Mouse (Mus musculus): Measurements from ENCODE around the gene Plce1. TPM values are rescaled to one million over a fixed set of nuclear protein-coding genes. Genes with fewer than 3 reads are reported as not detected.

Gene Plce1
- total RNA-seq, 2 experiments from 2014 or later = 0.04 TPM; not detected in 1

GRCm38 (mm10) chr19:38704742-38705141 lies 223.8 kb downstream of the Plce1 start:
- no peak for ATAC-seq (ENCODE audit: poor library complexity, severe bottlenecking)

DNA sequence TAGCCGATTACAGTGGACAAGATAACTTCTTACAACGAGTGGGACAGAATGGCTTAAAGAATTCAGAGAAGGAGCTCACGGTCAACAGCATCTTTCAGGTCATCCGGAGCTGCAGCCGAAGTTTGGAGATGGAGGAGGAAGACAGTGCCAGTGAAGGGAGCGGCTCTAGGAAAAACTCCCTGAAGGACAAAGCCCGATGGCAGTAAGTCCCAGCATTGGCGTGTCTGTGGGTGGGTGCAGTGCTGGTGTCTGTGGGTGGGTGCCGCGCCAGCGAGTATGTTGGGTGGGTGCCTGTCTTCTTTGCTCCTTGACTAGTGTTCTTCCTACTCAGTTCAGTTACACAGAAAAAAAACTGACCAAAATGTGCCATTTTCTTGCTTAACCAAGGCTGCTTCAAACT lies 224.3 kb downstream of the Plce1 start:
- no peak for ATAC-seq (ENCODE audit: poor library complexity, severe bottlenecking)

DNA sequence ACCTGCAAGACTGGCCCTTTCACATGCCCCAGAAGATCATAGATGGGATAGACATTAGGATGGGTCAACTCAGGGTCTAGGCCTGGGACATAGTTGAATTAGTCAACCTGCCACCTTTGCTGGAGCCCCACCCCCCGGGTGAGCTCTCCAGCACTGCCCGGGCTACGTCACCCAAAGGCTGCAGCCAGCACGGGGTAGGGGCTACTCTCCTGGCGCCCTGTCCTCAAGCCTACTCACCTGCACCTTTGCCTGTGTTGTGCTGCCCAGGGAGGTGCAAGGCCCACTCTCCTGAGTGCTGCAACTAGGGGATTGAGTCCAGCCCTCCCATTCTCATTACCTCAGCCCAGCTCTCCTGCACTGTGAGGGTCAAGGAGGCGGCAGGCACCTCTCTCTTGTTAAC lies 225.5 kb downstream of the Plce1 start:
- no peak for ATAC-seq (ENCODE audit: poor library complexity, severe bottlenecking)

- no peak for ATAC-seq (ENCODE audit: poor library complexity, severe bottlenecking)
These were observed 228.5 kb downstream of the Plce1 start for GRCm38 (mm10) chr19:38709376-38709775.

- ATAC-seq (ENCODE audit: poor library complexity, severe bottlenecking) = no peak
These were observed 240.9 kb downstream of the Plce1 start for GRCm38 (mm10) chr19:38721808-38722207.

- ATAC-seq (ENCODE audit: poor library complexity, severe bottlenecking) = no peak
These were observed 242.1 kb downstream of the Plce1 start for GRCm38 (mm10) chr19:38722982-38723381.

GRCm38 (mm10) chr19:38723969-38724368 lies 243.1 kb downstream of the Plce1 start:
- ATAC-seq (ENCODE audit: poor library complexity, severe bottlenecking) = no peak

DNA sequence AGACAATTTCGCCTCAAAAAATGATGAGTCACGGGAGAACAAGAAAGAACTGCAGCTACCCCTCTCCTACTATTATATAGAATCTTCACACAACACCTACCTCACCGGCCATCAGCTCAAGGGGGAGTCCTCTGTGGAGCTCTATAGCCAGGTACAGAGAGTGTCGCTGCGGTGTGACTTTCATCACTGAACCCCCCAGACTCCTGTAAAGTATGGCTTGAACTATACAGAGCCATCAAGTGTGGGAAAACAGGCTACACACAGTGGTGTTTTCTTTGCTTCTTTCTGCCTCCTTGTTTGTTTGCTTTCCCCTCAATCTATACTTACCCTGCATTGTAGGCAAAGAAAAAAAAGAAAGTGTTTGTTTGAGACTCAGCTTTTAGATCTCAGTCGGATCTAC lies 247.9 kb downstream of the Plce1 start:
- no peak for ATAC-seq (ENCODE audit: poor library complexity, severe bottlenecking)

DNA sequence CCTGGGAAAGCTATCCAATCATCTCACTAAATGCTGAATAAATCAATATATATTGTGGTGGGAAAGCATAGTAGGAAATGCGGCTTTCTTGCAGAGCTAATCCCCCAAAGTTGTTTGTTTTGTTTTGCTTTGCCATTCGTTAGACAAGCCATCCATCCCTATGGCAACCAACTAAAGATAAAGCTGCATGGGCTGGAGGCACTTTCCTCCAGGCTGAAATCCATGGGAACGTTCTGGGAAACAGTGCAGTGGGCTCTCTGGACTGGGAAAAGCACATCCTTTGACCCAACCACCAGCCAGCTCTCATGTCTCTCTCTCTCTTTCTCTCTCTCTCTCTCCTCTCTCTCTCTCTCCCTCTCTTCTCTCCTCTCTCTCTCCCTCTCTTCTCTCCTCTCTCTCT lies 248.4 kb downstream of the Plce1 start:
- no peak for ATAC-seq (ENCODE audit: poor library complexity, severe bottlenecking)

- ATAC-seq (ENCODE audit: poor library complexity, severe bottlenecking) = no peak
These were observed 263.6 kb downstream of the Plce1 start for GRCm38 (mm10) chr19:38744546-38744945.

GRCm38 (mm10) chr19:38745810-38746491 lies 265.0 kb downstream of the Plce1 start:
- no peak for ATAC-seq (ENCODE audit: poor library complexity, severe bottlenecking)

DNA sequence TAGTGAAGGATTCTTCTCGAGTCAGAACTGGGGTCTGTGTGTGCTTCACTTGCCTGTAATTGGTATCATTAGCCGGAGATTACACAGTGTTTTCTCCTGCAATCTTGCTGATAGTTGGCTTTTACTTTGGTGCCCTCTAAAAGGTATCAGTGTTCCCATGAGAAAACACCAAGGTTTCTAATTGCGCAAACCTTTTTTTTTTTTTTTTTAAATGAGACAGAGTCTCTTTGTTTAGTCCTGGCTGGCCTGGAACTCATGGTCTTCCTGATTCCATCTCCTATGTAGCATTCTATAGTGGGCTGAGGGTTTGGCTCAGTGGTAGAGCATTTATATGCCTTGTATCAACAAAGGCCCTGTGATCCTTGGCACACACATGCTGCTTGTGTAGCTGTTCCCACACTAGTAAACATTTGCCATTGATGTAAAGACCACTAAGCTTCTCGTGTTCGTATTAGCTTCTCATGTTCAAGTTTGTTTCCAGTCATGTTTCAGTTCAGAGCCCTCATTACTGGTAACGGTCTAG lies 265.6 kb downstream of the Plce1 start:
- no peak for ATAC-seq (ENCODE audit: poor library complexity, severe bottlenecking)

DNA sequence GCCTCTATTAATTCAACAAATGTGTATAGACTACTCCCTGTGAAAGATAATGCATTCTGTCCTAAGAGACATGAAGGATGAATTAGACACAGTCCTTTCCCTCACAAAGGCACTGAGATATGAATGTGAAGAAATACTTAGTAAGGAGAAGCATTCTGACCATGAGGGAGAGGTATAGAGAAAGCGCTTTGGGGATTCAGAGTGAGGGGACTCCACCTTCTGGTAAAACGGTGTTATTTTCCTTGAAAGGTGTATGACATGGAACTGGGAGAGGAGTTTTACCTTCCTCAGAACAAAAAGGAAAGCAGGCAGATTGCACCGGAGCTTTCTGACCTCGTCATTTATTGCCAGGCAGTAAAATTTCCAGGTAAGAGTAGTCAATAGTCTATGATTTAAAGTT lies 269.3 kb downstream of the Plce1 start:
- no peak for ATAC-seq (ENCODE audit: poor library complexity, severe bottlenecking)

DNA sequence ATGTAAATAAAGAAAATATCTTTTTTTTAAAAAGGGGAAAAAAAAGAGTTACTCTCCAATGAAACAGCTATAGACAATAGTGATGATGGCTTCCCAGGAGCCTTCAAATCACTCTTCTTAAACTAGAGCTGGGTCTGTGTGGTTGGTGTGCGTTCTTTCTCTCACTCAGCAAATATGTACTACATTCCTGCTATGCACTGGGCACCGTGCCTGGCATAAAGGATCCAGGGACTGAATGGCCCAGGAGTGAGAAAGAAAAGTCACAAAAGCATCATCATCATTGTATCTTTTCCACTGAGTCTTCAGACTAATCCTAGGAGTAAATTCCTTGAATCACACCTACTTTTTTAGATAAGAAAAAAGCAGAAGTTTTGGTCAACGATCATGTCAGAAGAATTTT lies 276.3 kb downstream of the Plce1 start:
- no peak for ATAC-seq (ENCODE audit: poor library complexity, severe bottlenecking)

DNA sequence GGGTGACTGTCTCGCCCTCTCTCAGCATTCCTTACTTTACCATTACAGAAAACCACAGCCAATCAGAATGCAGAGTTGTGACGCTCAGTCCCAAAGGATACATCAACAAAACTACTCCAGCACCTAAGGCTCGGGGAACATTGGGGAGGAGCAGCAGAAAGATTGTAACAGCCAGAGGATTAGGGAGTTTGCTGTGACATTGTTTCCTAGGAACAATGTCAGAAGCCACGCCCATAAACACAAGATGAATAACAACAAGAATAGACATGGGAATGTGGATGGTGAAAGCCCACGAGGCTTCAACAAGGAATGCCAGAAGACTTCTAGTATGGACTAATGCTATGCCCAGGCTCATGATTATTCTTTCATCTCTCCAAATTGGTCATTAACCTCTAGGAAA lies 277.1 kb downstream of the Plce1 start:
- ATAC-seq (ENCODE audit: poor library complexity, severe bottlenecking) = no peak

DNA sequence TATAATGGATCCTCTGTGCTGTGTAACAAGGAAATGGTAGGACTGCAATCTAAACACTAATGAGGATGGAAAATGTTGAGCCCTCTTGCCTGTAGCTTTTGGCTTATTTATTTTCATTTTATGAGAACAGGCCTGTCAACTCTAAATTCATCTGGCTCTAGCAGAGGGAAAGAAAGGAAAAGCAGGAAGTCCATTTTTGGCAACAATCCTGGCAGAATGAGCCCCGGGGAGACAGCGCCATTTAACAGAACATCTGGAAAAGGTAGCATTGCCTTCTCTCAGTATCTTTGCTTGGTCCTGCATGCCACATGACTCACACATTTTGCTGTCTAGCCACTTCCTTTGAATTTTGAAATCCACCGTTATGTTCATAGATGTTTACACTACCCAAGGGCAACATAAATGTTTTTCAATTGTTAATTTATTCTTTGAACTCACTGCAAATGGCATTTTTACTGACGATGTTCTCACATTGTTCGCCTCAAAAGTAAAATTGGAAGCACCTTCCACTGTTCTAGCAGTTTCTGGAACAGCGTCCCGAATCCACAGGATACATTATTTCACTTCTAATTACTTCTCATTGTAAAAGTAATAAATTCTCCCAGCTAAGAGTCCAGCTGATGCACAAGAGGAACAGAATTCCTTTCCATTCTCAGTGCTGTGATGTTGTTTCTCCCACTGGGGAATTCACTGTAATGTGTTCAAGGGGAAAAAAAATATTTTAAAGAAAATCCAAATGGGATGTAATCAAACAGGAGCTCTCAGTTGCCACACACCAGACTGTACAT lies 278.0 kb downstream of the Plce1 start:
- ATAC-seq (ENCODE audit: poor library complexity, severe bottlenecking) = no peak

GRCm38 (mm10) chr19:38760441-38760840 lies 279.5 kb downstream of the Plce1 start:
- no peak for ATAC-seq (ENCODE audit: poor library complexity, severe bottlenecking)

DNA sequence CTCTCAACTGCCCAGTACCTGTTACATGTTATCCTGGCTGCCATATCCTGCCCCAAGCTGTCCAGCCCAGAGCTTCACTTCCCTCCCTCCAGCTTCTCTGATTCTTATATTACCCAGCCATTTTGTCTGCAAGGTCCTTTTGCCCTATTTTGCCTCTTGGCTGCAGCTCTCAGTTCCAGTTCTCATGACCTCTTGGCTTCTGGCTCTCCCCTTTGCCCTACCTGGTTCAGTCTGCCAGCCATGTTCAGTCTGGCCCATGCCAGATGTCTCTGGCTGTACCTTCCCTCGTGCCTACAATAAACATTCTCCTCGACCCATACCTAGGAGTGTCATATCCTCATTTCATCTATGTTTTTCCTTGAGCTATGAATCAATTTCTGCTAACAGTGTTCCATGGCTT lies 285.4 kb downstream of the Plce1 start:
- ATAC-seq (ENCODE audit: poor library complexity, severe bottlenecking) = no peak

- no peak for ATAC-seq (ENCODE audit: poor library complexity, severe bottlenecking)
These were observed 294.6 kb downstream of the Plce1 start for GRCm38 (mm10) chr19:38775548-38775947.

DNA sequence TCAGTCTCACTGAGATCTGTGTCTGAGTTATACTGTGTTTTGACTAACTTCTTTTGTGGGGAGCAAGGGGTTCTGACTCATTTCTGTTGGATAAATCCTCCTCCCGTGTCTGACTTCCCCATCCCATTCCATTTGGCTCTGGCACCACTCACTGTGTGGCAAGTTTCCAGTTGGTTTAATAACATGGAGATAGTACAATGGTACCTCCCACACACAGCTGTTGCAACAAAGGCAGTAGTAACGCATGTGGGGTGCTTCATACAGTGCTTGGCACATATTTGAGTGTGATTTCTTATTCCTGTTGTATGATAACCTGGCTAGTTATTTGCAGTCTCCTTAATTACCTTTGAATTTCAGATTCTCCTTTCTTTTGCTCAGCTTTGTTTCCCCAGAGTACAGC lies 297.9 kb downstream of the Plce1 start:
- no peak for ATAC-seq (ENCODE audit: poor library complexity, severe bottlenecking)

DNA sequence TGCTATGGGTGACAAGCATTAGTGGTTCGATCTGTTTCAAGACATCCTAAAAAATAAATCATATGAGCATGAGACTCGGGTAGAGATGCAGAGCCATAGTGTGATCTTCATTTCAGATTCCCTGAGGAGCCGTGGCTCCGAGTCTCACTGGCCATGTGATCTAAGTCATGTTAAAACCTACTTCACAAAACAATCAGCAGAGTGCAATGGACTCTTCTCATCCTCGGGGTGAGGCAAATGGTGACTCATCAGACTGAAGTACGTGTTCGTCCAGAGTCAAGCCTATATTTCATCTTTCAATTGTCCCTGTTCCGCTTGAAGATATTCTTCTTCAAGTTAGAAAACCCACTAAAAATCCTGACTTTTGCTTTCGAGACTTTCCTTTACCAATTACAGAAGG lies 302.6 kb downstream of the Plce1 start:
- no peak for ATAC-seq (ENCODE audit: poor library complexity, severe bottlenecking)

DNA sequence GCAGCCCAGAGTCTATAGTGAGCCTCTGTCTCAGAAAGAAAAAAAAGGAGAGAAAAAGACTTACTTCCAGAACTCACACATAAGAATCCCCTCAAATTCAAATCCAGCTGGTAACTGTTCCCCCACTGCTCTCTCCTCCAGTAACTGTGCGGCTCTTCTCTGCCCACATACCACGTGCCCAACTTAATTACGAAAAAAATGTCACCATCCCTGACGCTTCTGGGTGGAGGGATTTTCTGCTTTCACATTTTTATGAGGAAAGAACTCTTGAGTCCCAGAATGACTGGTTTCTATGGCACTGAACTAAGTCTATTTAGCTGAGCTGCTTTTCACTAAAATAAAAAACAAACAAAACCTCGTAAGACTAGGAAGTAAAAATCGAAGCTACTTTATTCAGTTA lies 306.8 kb downstream of the Plce1 start:
- ATAC-seq (ENCODE audit: poor library complexity, severe bottlenecking) = no peak
